Mouse (Mus musculus) stomach, embryonic 16.5 days (tissue): ENCODE measurements around the gene Nme7. TPM values are rescaled to one million over a fixed set of nuclear protein-coding genes. Genes with fewer than 3 reads are reported as not detected.

ENCODE experiments used
- ATAC-seq: fragments of 200-750 bp; cut with Nextera tagmentation; 2 replicates; pipeline ENCODE4 v1.8.0; 2017; ENCODE audit warnings: moderate number of reproducible peaks, moderate TSS enrichment; ENCODE audit not compliant: insufficient read depth, low FRiP score
- H3K27ac ChIP-seq: fragments of 300-500 bp; sonication (generic); 2 replicates; pipeline ENCODE4 v1.5.1; 2014; ENCODE audit warnings: low read length
- H3K27me3 ChIP-seq: fragments of 300-500 bp; sonication (generic); 2 replicates; pipeline ENCODE4 v1.6.1; 2014; ENCODE audit warnings: low read length, control low read depth, mixed read lengths; ENCODE audit not compliant: control insufficient read depth, insufficient read depth
- H3K36me3 ChIP-seq: fragments of 300-500 bp; sonication (generic); 2 replicates; pipeline ENCODE4 v1.6.1; 2014; ENCODE audit warnings: low read length; ENCODE audit not compliant: control insufficient read depth, insufficient read depth
- H3K4me1 ChIP-seq: fragments of 300-500 bp; sonication (generic); 2 replicates; pipeline ENCODE4 v1.6.1; 2014; ENCODE audit warnings: low read length, control low read depth, mixed read lengths; ENCODE audit not compliant: control insufficient read depth, insufficient read depth
- H3K4me2 ChIP-seq: fragments of 300-500 bp; sonication (generic); 2 replicates; pipeline ENCODE4 v1.6.1; 2014; ENCODE audit warnings: low read depth, low read length, mixed read lengths
- H3K4me3 ChIP-seq: fragments of 300-500 bp; sonication (generic); replicated peaks from 2 replicates; pipeline ENCODE4 v1.5.1; 2014; ENCODE audit warnings: mild to moderate bottlenecking, low read length
- H3K9ac ChIP-seq: fragments of 300-500 bp; sonication (generic); 2 replicates; pipeline ENCODE4 v1.6.1; 2014; ENCODE audit warnings: low read length
- H3K9me3 ChIP-seq: fragments of 300-500 bp; sonication (generic); replicated peaks from 2 replicates; pipeline ENCODE4 v1.6.1; 2016; ENCODE audit warnings: low read length, control low read depth; ENCODE audit not compliant: control insufficient read depth
- WGBS: fragments of 180-500 bp; shearing (Covaris S2); extraction: QIAGEN DNeasy Blood & Tissue Kit; methylation state at CpG from one replicate; pipeline ENCODE4 v1.1.7; 2014; 5-methylcytosine and 5-hydroxymethylcytosine counted together
- polyA plus RNA-seq: library from polyadenylated mRNA; unstranded; fragments of >200 nt; fragmentation: Nextera tagmentation; extraction: Ambion mirVana; gene quantifications from 2 replicates; pipeline ENCODE4 v1.2.1, GENCODE M21; 2015

Nme7 gene
- polyA plus RNA-seq, 1 experiment from 2014 or later = 30.3 TPM

DNA sequence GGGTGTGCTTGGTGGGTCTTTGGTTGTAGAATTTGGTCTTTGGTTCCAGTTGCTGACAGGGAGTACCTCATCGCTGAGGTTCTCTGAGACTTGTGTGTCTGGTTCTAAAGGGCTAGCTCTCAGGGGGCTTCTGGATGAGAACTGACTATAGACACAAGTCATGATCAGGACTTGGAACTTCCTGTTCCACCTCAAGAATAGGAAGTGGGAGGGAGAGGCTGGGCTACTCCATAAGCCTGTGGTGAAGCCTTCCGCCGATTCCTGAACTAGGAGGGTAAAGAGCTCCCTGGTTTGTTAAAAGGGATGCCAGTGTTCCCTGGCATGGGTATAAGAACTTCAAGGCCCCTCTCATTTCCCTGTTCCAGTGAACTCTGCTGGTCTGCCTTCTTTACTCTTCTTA, 19.9 kb upstream of the Nme7 start:
- Histone ChIP-seq H3K27ac (no peak overlapping the region), H3K36me3 (no peaks in the 10 kb centered on the region), H3K4me2 (no peak overlapping the region), H3K4me1 (no peaks in the 10 kb centered on the region), H3K9ac (no peak overlapping the region), H3K9me3 (no peaks in the 10 kb centered on the region), H3K27me3 (no peaks in the 10 kb centered on the region), H3K4me3 (no peak overlapping the region)
- WGBS = 87% methylated on average over 3 of the region's 3 CpGs
- no peak for ATAC-seq

DNA sequence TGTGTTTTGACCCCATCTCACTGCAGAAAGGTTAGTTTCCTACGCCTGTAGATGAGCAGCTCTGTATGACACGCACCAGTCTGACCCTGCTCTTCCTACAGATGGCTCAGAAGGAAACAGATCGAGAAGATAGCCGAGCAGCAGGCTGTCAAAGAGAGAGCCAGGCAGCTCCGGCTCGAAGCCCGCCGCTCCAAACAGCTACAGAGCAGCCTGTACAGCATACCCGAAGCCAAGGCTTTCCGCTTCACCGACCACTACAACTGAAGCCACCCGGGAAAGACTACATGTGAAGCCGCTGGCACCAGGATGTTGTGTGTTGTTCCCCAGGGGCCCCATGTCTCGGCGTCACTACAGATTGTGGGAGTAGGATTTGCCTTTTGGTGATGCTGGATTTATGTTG, 16.5 kb upstream of the Nme7 start:
- H3K9me3 ChIP-seq = no peaks in the 10 kb centered on the region
- no peaks in the 10 kb centered on the region for H3K36me3 ChIP-seq
- no peak overlapping the region for H3K27ac ChIP-seq
- H3K4me3 ChIP-seq = no peak overlapping the region
- H3K27me3 ChIP-seq = no peaks in the 10 kb centered on the region
- no peaks in the 10 kb centered on the region for H3K4me1 ChIP-seq
- 70% methylated on average over 15 of the region's 15 CpGs for WGBS
- no peak overlapping the region for H3K4me2 ChIP-seq
- no peak overlapping the region for H3K9ac ChIP-seq
- ATAC-seq = no peak

DNA sequence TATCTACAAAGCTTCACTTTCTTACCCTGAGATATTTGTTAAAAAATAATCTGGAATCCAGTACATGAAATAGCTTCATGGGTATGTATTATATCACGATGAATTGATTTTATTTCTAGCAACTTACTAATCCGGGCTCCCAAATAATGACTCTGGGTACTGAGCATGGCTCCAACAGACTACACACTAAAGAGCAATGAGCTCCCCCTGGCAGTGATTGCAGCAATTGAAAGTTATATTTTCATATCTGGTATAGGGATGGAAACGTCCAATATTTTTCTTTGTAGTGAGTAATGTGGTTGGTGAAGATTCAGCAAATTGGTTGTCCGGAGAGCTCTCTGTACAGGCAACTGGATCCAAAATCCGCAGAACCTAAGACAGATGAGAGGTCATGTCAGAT, 11.9 kb upstream of the Nme7 start:
- Histone ChIP-seq H3K4me3 (no peak overlapping the region), H3K4me2 (no peak overlapping the region), H3K4me1 (no peaks in the 10 kb centered on the region), H3K27me3 (no peaks in the 10 kb centered on the region), H3K27ac (no peak overlapping the region), H3K36me3 (peaks cover 10% of the 10 kb centered on the region; the same call in 1 of the 2 replicates), H3K9me3 (no peaks in the 10 kb centered on the region), H3K9ac (no peak overlapping the region)
- WGBS = 88% methylated on average over 5 of the region's 5 CpGs
- no peak for ATAC-seq

DNA sequence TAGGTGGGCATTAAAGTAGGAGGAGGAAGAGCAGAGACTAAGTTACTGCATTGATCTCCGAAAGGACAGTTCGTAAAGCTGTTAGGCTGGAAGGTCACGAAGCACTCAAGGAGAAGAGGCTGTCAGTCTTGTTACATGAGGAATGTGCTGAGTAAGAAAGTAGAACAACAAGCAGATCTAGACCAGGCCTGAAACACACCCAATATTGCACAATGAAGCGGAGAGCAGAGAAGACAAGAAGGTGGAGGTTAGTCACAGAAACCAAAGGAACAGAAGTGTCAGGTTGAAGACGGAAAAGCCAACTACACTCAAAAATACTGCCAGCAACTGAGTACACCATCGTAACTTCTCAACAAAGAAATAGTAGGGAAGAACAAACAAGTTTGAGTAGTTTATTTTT, 9.8 kb upstream of the Nme7 start:
- H3K4me2 ChIP-seq = no peak overlapping the region
- peaks cover 23% of the 10 kb centered on the region for H3K36me3 ChIP-seq
- no peaks in the 10 kb centered on the region for H3K27me3 ChIP-seq
- H3K27ac ChIP-seq = peak overlapping the region; percentile 9; the same call in 1 of the 2 replicates
- no peak for ATAC-seq
- H3K4me1 ChIP-seq = no peaks in the 10 kb centered on the region
- no peak overlapping the region for H3K9ac ChIP-seq
- H3K9me3 ChIP-seq = no peaks in the 10 kb centered on the region
- H3K4me3 ChIP-seq = no peak overlapping the region
- WGBS = 88% methylated on average over 6 of the region's 6 CpGs

DNA sequence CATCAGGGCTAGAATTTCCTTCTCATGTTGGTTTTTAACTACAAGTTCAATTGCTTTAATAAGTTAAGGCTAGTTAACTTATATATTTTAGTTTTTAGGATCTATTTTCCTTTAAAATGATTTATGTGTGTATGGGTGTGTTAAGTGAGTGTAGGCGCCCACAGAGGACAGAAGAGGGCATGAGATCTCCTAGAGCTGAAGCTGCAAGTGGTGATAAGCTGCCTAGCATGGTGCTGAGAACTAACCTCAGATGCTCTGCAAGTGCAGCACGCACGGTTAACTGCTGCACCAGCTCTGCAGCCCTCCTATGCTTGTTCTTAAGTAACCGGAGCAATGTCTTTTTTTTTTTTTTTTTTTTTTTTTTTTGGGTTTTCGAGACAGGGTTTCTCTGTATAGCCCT, 7.4 kb upstream of the Nme7 start:
- Histone ChIP-seq H3K4me3 (no peak overlapping the region), H3K4me1 (no peaks in the 10 kb centered on the region), H3K27ac (no peak overlapping the region), H3K4me2 (no peak overlapping the region), H3K9ac (no peak overlapping the region), H3K9me3 (no peaks in the 10 kb centered on the region), H3K27me3 (no peaks in the 10 kb centered on the region), H3K36me3 (peaks cover 29% of the 10 kb centered on the region)
- no peak for ATAC-seq
- 91% methylated on average over 4 of the region's 5 CpGs for WGBS

DNA sequence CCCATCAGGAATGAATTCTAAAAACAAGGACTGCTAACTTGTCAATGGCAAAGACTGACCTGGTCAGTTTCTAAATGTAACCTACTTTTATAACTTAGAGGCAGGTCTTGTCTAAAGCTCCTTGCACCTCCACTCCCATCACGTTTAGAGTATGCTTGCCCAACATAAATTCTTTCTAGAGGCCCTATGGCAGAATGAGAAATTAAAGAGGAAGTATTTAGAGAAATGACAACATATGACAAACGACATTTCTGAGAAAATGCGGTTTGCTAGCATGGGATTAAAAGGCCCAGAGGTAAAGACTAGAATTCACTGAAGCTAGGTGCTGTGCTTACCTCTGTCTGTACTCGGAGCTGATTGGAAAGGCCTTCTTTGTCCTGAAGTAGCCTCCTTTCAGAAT, 2.0 kb upstream of the Nme7 start:
- ATAC-seq = no peak
- Histone ChIP-seq H3K27ac (no peak overlapping the region), H3K4me1 (peaks cover 12% of the 10 kb centered on the region), H3K4me3 (no peak overlapping the region), H3K27me3 (no peaks in the 10 kb centered on the region), H3K4me2 (no peak overlapping the region), H3K9me3 (no peaks in the 10 kb centered on the region), H3K9ac (no peak overlapping the region), H3K36me3 (peaks cover 29% of the 10 kb centered on the region)
- 86% methylated on average over 4 of the region's 4 CpGs for WGBS

DNA sequence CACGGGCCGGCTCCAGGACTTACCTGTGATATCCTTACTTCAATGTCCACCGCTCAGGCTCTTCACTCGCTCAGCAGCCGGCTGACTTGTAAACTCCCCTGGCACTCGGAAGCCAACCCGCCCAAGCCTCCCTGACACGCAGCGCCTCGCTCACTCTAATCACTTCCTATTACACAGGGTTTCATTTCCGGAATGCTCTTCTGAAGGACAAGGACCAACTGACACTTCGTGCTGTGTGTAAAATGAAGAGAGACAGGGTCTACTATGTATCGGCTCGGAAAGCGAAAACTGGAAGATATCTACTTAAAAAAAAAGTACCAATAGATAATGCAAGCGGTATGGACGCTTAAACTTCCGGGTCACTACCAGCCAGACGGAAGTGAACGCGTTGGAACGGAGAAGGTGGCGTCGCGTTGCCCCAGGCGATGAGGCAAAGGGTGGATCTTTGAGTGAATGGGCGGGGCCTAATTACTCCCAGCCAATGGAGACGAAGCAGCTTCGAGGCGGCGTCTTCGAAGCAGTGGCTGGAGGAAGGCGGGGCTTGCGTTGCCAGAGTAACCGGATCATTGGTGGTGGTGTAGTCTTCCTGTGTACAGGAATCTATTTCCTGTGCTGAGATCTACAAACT, 3.3 kb downstream of the Nme7 start, which contains the start of gene Blzf1:
Gene Blzf1, minus strand, starts transcription at position 366 of the 628 bp plus-strand sequence.
- H3K36me3 ChIP-seq = peaks cover 2% of the 10 kb centered on the region; the same call in 1 of the 2 replicates
- H3K27ac ChIP-seq = peak within 1 kb of the TSS; percentile 82
- H3K4me3 ChIP-seq = peak within 1 kb of the TSS; percentile 99
- H3K9me3 ChIP-seq = no peaks in the 10 kb centered on the region
- ATAC-seq = peak; percentile 98
- peak within 1 kb of the TSS; percentile 88 for H3K4me2 ChIP-seq
- peaks cover 12% of the 10 kb centered on the region for H3K4me1 ChIP-seq
- H3K27me3 ChIP-seq = no peaks in the 10 kb centered on the region
- peak within 1 kb of the TSS; percentile 85 for H3K9ac ChIP-seq
- WGBS = under 1% methylated on average over 35 of the region's 35 CpGs

DNA sequence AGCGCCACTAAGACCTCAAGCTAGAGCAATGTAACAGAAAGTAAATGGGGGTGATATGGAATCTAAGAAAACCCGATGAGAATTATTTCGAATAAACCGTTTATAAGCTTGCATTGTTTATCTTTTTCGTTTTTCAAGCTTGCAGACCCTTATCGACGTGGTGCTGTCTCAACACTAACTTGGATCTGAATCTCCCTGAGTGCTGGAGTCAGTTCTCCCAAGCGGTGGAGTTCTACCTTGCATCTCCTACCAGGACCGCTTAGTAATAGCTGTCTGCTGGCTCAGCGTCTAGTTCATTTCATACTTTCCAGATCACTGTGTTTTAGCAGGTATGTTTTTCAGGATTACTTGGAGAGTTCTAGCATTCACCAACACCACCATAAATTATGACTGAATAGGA, 4.0 kb downstream of the Nme7 start:
- H3K27ac ChIP-seq = no peak overlapping the region
- peak overlapping the region; percentile 99 for H3K4me3 ChIP-seq
- ATAC-seq = no peak
- 8% methylated on average over 10 of the region's 10 CpGs for WGBS
- H3K4me2 ChIP-seq = peak overlapping the region; percentile 72
- no peaks in the 10 kb centered on the region for H3K9me3 ChIP-seq
- H3K36me3 ChIP-seq = no peaks in the 10 kb centered on the region
- H3K9ac ChIP-seq = peak overlapping the region; percentile 70
- H3K27me3 ChIP-seq = no peaks in the 10 kb centered on the region
- H3K4me1 ChIP-seq = peaks cover 12% of the 10 kb centered on the region

DNA sequence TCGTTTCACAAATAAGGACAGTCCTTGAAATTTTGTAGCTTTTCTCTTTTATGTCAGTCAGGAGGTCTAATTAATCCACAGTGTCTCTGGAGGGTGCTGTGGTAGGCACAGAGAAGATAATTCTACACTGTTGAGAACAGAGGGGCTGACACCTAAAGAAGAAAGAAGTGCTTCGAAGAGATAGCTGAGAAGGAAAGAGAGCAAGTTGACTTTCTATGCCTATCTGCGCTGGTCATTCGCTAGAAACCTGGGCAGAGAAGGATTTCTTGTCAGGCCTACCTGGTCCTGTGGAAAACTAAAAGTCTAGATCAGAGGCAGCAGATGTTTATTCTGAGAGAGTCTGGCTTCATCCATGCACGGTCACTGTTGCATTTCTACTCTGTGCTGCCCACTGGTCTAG, 10.2 kb downstream of the Nme7 start:
- H3K4me1 ChIP-seq = no peaks in the 10 kb centered on the region
- H3K27me3 ChIP-seq = no peaks in the 10 kb centered on the region
- H3K27ac ChIP-seq = no peak overlapping the region
- WGBS = 85% methylated on average over 5 of the region's 5 CpGs
- no peak overlapping the region for H3K4me3 ChIP-seq
- H3K4me2 ChIP-seq = no peak overlapping the region
- H3K36me3 ChIP-seq = no peaks in the 10 kb centered on the region
- H3K9ac ChIP-seq = no peak overlapping the region
- no peak for ATAC-seq
- H3K9me3 ChIP-seq = no peaks in the 10 kb centered on the region
